Mouse (Mus musculus) thymus, postnatal 14 days (tissue): ENCODE results near the gene Sox21.

ENCODE experiments used
- DNase-seq: peaks from one replicate; pipeline ENCODE4 v3.0.0; 2021

Gene Sox21

DNA sequence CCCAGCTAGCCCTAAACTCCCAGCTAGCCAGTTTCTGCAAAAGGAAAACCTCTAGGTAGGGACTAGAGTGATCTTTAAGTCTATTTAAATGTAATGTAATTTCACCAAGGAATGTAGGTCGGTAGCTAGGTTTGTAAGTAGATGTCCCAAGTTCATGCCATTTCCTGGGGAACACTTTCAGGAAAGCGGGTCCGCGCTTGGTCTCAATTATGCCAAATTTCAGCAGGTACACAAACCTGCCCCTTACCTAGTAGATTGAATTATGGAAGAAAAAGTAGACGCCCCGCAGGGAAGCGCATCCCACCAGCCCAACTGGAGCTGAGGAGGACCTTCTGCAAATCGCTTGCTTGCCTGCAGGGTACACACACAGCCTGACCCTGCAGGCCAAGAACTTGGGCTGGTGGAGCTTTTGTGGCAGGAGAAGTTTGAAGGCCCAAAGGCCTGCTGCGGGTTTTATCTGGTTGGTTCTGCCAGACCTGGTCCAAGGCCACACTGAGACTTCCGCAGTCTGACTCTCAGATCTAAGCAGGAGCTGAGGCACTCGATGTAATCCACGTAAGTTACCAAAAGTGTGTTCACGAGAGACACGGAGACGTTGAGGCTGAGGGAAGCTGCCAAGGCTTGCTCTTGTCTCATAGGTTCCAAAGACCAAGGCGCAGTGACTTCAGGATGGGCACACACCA, 11.6 kb downstream of the Sox21 start:
- no peak for DNase-seq

DNA sequence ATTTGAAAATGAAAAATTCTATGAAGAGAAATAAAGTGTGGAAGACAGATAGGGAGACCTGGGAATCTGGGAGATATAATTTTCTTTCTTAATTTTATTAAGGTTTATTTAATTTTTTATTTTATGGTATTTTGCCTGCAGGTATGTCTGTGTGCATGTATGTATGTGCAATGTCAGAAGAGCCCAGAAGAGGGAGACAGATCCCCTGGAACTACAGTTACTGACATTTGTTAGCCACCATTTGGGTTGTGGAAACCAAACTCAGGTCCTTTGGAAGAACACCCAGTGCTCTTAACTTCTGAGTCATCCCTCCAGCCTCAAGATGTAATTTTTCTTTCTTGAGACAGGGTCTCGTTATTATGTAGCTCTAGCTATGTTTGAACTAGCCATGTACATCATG, 15.9 kb downstream of the Sox21 start:
- no peak for DNase-seq

DNA sequence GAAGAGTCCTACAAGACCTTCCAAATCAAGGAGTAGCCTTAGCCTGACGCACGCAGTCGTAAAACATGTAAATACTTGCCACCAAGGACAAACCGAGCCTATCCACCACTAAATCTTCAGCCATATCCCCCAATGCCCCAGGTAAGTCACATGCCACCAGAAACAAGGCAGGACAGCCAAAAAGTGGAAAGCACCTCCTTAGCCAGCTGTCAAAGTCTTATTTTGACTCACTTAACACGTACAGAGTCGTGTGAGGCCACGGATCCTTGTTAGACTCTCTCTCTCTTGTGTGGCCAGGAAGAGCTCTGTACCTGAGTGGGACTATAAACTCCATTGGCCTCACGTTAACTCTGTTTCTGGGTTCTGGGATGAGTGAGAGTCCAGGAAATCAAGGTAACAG, 20.0 kb downstream of the Sox21 start:
- no peak for DNase-seq

DNA sequence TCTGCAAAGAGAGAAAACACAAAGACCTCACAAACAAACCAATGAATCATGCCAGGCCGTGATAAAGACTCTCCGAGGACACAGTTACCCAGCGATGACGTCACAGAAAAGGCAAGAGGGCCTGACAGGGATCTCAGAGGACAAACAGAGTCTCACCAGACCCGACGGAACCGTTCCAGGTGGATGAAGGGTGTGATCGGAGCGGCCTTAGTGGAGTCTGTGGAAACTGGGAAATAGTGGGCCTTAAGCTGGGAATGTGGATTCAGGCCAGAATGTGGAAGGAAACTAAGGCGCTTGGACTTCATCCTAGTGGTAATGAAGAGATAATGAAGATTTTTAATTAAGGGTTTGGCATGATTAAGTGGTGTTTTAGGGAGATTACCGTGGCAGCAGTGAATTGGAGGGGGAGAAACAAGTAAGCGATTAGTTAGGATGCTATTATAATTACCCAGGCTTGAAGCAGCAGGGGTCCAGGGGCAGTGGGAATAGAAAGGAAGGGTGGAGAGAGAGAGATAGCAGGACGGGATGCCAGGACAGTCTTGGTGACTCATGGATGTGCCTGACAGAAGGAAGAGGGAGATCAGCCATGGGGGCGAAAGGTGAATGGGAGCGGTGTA, 24.5 kb downstream of the Sox21 start:
- no peak for DNase-seq

DNA sequence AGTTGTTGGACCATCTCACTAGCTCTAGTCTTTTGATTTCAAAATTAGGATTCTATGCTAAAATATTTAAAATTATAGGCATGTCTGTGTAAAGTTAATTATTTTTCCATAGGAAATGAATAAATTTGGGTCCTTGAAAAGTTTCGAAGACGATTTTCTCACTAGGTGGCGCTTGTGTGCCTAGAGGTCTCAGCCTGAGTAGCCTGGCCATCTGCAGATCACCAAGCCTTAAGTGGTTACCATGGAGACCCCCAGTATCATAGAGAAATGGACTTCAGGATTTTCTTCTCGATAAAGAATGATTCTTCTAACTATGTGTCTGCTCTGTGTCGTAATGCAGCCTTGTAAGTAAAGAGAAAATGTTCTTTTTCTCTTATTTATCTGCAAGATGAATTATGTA, 27.2 kb downstream of the Sox21 start:
- no peak for DNase-seq

DNA sequence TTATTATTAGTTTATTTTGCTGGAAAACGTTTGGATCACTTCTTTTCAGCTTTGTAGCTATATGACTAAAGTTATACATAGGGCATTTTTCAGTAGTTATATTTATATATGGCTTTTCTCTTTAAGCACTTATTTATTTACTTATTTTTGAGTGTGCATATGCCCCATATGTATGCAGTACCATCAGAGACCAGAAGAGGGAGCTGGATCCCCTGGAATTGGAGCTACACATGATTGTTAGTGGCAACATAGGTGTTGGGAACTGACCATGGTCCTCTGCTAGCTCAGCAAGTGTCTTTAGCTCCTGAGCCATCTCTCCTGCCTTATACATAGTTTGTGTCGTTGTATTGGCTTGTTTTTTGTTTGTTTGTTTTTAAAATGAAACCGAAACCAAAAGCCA, 29.5 kb downstream of the Sox21 start:
- DNase-seq, result no peak

DNA sequence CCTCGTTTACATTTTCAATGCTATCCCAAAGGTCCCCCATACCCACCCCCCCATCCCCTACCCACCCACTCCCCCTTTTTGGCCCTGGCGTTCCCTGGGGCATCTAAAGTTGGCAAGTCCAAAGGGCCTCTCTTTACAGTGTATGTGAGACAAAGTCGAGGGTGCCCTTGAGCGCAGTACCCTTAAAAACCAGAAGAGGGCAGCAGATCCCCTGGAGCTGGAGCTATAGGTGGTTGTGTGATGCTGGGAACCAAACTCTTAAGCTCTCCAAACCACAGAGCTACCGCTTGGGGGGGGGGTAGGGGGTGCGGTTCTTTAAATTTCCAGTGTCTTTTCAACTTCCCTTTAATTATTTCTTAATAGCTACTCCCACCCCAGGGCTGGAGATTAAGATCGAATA, 33.8 kb downstream of the Sox21 start:
- DNase-seq, result peak; percentile 65

DNA sequence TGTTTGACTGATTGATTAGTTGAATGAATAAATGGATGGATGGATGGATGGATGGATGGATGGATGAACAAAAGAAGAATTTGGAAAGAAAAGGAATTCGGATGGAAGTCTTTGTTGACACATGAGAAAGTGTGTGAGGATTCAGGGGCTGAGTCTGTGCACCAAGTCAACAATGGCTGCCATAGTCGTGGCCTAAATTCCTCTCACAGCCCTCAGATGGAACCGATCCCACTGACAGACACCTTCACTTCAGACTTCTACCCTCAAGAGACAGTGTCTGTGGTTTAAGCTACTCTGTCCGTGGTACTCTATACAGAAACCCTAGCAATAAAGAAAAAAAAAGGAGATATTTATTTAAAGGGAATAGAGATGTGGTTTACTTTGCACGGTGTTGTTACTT, 34.8 kb downstream of the Sox21 start:
- DNase-seq, result no peak

DNA sequence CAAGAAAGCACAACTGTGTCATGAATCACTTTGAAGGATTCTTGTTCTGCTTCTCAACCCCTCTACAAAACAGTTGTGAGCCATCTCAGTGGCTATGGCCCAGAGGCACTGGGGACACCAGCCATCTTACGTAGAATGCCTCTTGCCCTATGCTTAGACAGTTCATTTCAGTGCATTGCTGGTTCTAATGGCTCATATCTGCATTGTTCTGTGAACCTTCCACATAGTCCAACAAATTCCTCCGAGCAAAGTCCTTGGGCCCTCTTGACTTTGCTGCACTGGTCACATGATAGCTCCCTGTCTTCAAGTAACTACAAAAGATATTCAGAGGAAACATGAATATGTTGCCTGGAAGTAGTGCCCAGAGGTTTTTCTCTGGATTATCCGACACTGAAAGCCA, 36.1 kb downstream of the Sox21 start:
- no peak for DNase-seq

DNA sequence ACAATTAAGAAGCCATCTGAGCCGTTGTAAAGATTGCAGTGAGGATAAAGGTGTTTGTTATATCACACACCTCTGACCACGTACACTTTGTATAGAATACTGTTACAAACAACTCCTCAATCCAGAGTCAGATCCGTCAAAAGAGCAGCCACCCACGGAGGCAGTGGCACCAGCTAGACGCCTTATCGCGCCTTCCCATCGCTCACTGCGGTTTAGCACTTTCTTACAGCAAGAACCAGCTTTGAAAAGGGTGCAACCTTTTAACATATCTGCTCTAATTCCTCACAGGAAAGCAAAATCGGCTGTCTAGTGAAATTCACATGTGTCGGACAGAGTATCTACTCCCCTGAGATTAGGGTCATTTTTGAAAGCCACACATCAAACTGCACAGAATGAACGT, 39.8 kb downstream of the Sox21 start:
- no peak for DNase-seq

DNA sequence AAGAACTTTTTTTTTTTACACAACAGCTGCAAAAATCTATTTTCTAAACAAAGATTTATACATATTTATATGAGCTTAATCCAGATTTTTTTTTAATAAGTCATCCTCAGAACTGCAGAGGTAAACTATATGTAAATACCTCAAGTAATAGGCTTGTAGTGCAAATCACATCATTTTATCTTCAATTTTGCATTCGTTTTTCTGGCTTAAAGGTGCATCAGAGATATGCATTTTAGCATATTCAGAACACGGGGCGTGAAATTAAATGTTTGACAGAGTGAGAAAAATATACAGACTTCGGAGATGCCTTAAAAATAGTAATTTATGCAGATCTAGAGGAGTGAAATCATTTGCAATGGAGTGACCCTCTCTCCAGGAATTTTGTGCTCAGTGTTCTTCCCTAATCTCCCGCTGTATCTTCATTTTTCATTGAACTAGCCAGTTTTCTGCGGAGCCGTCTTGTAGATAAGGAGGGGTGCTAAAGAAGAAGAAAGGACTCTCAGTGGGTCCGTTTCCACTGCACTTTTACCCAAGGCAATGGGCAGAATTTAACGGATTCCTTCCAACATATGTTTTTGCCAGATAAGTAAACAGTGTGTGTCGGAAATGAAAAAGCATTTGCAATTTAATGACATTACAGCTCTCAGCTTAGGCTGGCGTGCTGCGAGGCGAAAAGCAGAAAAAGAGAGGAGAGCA, 42.5 kb downstream of the Sox21 start:
- DNase-seq, result no peak

DNA sequence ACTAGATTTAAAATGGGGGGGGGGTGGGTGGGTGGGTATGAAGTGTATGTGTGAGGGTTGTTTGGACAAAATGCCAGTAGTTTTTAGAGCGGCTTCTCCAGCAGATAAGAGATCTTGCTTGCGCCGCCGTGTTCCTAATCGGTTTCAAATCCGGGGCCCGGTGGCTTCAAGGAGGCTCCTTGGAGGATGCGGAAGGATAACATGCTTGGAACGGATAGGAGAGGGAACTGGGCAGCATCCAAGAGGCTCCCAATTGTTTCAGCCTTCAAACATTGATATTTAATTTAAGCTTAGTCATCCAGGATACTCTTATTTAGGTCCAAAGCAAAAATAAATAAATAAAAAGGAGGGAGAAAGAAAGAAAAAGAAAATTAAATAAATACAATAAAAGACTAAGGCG, 43.2 kb downstream of the Sox21 start:
- no peak for DNase-seq

DNA sequence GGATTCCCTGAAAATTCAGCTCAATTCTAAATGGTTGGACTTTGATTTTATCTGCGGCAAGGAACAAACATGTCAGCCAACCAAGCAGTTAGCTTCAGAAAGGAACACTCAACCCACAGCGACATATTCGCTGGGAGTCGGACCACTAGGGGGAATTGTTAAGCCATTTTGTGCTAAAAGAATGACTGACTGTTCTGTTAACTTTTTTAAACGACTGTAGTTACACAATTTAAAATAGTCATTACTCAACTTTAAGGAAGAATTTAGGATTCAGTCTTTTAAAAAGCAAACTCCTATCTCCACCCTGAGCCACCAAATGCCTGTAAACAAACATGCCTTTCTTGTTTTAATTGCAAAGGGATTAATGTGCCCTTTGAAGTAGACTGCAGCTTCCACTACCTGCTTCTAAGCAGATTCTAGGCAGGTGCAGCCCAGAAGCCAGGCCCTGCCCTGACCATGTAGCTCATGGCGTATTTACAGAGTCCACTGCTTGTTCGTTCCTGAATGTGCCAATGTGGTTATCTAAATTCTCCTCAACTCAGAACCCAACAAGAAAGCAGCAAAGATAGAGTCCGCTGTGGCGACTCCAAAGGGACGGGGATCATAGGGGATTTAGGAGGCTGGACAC, 43.7 kb downstream of the Sox21 start:
- no peak for DNase-seq

DNA sequence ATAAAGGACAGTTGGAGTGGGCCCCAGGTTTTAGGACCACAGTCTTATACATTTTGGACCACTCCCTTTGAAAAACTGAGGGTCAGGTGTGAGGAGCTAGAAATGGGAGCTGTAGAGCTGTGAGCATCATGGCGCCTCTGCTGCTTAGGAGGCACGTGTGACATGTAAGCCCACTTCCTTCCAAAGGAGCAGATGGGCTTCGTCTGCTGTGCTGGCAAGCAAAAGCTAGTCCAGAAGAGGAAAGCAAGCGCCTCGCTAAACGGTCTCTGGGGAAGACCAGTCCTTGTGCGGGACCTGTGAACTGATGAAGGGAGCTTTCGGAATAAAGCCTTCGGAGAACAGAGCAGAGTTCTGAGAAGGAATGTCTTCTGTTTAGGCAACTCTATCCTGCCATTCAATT, 45.4 kb downstream of the Sox21 start:
- DNase-seq, result no peak
